Mouse (Mus musculus): Measurements from ENCODE around the gene Prkag2.
A peak's percentile ranks its signal among the peaks of the same experiment; 100 is the strongest.

Prkag2 gene

GRCm38 (mm10) chr5:24995576-24996100 lies 104.8 kb downstream of the Prkag2 start:
- DNase-seq (ENCODE audit: low read depth), result no peak

- DNase-seq (ENCODE audit: low read depth), result no peak
Observed at GRCm38 (mm10) chr5:24993190-24993589, 107.3 kb downstream of the Prkag2 start.

- DNase-seq (ENCODE audit: low read depth), result no peak
Observed at GRCm38 (mm10) chr5:24991575-24991974, 108.9 kb downstream of the Prkag2 start.

- DNase-seq (ENCODE audit: low read depth), result no peak
Observed at GRCm38 (mm10) chr5:24990460-24990859, 110.0 kb downstream of the Prkag2 start.

- no peak for DNase-seq (ENCODE audit: low read depth)
Observed at GRCm38 (mm10) chr5:24989683-24990082, 110.8 kb downstream of the Prkag2 start.

GRCm38 (mm10) chr5:24986956-24987355 lies 113.5 kb downstream of the Prkag2 start:
- no peak for DNase-seq (ENCODE audit: low read depth)

GRCm38 (mm10) chr5:24986204-24986940 lies 114.1 kb downstream of the Prkag2 start:
- no peak for DNase-seq (ENCODE audit: low read depth)

- DNase-seq (ENCODE audit: low read depth), result no peak
Observed at GRCm38 (mm10) chr5:24985434-24986176, 114.8 kb downstream of the Prkag2 start.

GRCm38 (mm10) chr5:24984157-24984556 lies 116.3 kb downstream of the Prkag2 start:
- no peak for DNase-seq (ENCODE audit: low read depth)

- DNase-seq (ENCODE audit: low read depth), result no peak
Observed at GRCm38 (mm10) chr5:24983539-24983938, 116.9 kb downstream of the Prkag2 start.

GRCm38 (mm10) chr5:24982258-24982657 lies 118.2 kb downstream of the Prkag2 start:
- no peak for DNase-seq (ENCODE audit: low read depth)

GRCm38 (mm10) chr5:24981765-24982164 lies 118.7 kb downstream of the Prkag2 start:
- no peak for DNase-seq (ENCODE audit: low read depth)

- DNase-seq (ENCODE audit: low read depth), result no peak
Observed at GRCm38 (mm10) chr5:24979968-24980345, 120.5 kb downstream of the Prkag2 start.

- peak; percentile 51 for DNase-seq (ENCODE audit: low read depth)
Observed at GRCm38 (mm10) chr5:24979312-24979967, 121.0 kb downstream of the Prkag2 start.

GRCm38 (mm10) chr5:24976907-24977306 lies 123.5 kb downstream of the Prkag2 start:
- no peak for DNase-seq (ENCODE audit: low read depth)

GRCm38 (mm10) chr5:24976236-24976635 lies 124.2 kb downstream of the Prkag2 start:
- DNase-seq (ENCODE audit: low read depth), result no peak

GRCm38 (mm10) chr5:24975100-24975499 lies 125.3 kb downstream of the Prkag2 start:
- DNase-seq (ENCODE audit: low read depth), result no peak

GRCm38 (mm10) chr5:24973672-24974225 lies 126.7 kb downstream of the Prkag2 start:
- DNase-seq (ENCODE audit: low read depth), result no peak

- DNase-seq (ENCODE audit: low read depth), result no peak
Observed at GRCm38 (mm10) chr5:24973228-24973627, 127.2 kb downstream of the Prkag2 start.

GRCm38 (mm10) chr5:24970552-24971275 lies 129.7 kb downstream of the Prkag2 start:
- DNase-seq (ENCODE audit: low read depth), result no peak

GRCm38 (mm10) chr5:24969241-24969880 lies 131.1 kb downstream of the Prkag2 start:
- no peak for DNase-seq (ENCODE audit: low read depth)

Data from c-Kit-positive CD71-positive TER-119-negative erythroid progenitor cells, embryonic 14.5 days (primary cell).